Mouse (Mus musculus) urinary bladder, postnatal 14 days (tissue): ENCODE measurements around the gene Obp1a.

Experiments
- DNase-seq: peaks from one replicate; pipeline ENCODE4 v3.0.0; 2021; ENCODE audit warnings: low spot score

Gene Obp1a

GRCm38 (mm10) chrX:78091274-78091673 is at the start of gene Obp1a:
Gene Obp1a, minus strand, starts transcription at chrX:78091374.
- DNase-seq: no peak

GRCm38 (mm10) chrX:78125167-78125566 is 34.0 kb upstream of the Obp1a start, which contains the start of gene Gm5938:
Gene Gm5938, plus strand, starts transcription at chrX:78125467.
- no peak for DNase-seq
